ENCODE assay signal across 22 mouse cellular contexts in the genomic region with DNA sequence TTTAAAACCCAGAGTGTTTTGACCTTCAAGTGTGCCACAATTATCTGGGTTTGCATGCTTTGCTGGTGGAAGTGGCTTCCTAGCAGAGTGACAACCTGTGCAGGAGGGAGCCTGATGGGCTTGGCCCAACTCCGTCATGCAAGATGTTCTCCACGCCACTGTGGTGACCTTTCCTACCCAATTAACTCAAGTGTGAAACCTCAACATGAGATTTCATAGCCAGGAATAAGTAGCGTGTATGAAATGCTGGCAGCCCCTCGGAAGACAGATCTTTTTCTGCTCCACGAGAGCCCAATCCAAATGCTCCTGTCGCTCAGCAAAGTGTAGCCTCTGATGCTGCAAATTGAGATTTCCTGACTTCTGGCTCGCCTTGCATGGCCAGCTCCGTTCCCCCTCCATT. TPM values are rescaled to one million over a fixed set of nuclear protein-coding genes. Genes with fewer than 3 reads are reported as not detected.
DNase-seq lines count a peak whose midpoint lies in the region; ATAC-seq lines count a peak whose summit lies in the region.
"Had no signal": no experiment of that assay in that cellular context is flagged by ENCODE, and none has a peak within 500 bp of the region (broad histone marks: within the 10 kb centered on the region; RNA-seq: fewer than 3 reads in every experiment).

No protein-coding gene starts in this region.

- H3K4me3 ChIP-seq in hindbrain, embryonic 16.5 days (ENCODE audit: low read length) = no peak overlapping the region
- H3K4me3 ChIP-seq in hindbrain, embryonic 11.5 days (ENCODE audit: low read depth, low read length) = no peak overlapping the region
- no peak overlapping the region for H3K4me3 ChIP-seq in kidney, embryonic 15.5 days (replicated peaks)
- H3K4me3 ChIP-seq in midbrain, embryonic 14.5 days (replicated peaks; ENCODE audit: low read depth, low read length) = no peak overlapping the region
- no peak overlapping the region for H3K4me3 ChIP-seq in midbrain, embryonic 11.5 days (ENCODE audit: low read depth, low read length)
- H3K4me3 ChIP-seq: embryonic facial prominence, embryonic 15.5 days; erythroblast, embryonic 14.5 days; forebrain, embryonic 10.5 days; heart, embryonic 10.5 days had no signal

- no peak overlapping the region for H3K4me2 ChIP-seq in hindbrain, embryonic 16.5 days (ENCODE audit: low read length)
- H3K4me2 ChIP-seq in hindbrain, embryonic 11.5 days (replicated peaks; ENCODE audit: low read depth, low read length) = no peak overlapping the region
- H3K4me2 ChIP-seq in kidney, embryonic 15.5 days = no peak overlapping the region
- H3K4me2 ChIP-seq in midbrain, embryonic 14.5 days (ENCODE audit: low read length) = no peak overlapping the region
- no peak overlapping the region for H3K4me2 ChIP-seq in midbrain, embryonic 11.5 days
- H3K4me2 ChIP-seq: embryonic facial prominence, embryonic 15.5 days had no signal

- peak; percentile 57 to 69 for DNase-seq in cerebellum, postnatal 10 days
- no peak for DNase-seq in cerebellum, adult 11-12 months
- DNase-seq in hindbrain, embryonic 11.5 days (ENCODE audit: low spot score) = no peak
- DNase-seq in kidney, postnatal 4 days = no peak
- peak; percentile 21 for DNase-seq in midbrain, embryonic 14.5 days
- no peak for DNase-seq in midbrain, embryonic 11.5 days (ENCODE audit: low spot score, missing footprints)
- DNase-seq: adrenal gland, postnatal 10 days; B cell, adult 2 months; cerebellum, adult 11 months; cerebellum, adult 9-10 months; embryo, embryonic 11 days; heart, adult 18-20 months; heart, postnatal 10 days had no signal

- no peaks in the 10 kb centered on the region for H3K9me3 ChIP-seq in hindbrain, embryonic 16.5 days (ENCODE audit: control insufficient read depth, low read length)
- H3K9me3 ChIP-seq in hindbrain, embryonic 11.5 days (ENCODE audit: control insufficient read depth, low read length) = no peaks in the 10 kb centered on the region
- no peaks in the 10 kb centered on the region for H3K9me3 ChIP-seq in kidney, embryonic 15.5 days (replicated peaks)
- no peaks in the 10 kb centered on the region for H3K9me3 ChIP-seq in midbrain, embryonic 14.5 days (ENCODE audit: control insufficient read depth, low read length)
- H3K9me3 ChIP-seq in midbrain, embryonic 11.5 days (ENCODE audit: control insufficient read depth, low read length) = no peaks in the 10 kb centered on the region
- H3K9me3 ChIP-seq: embryonic facial prominence, embryonic 15.5 days; forebrain, embryonic 10.5 days; G1E; heart, embryonic 10.5 days had no signal

- H3K27me3 ChIP-seq in hindbrain, embryonic 16.5 days (replicated peaks; ENCODE audit: control insufficient read depth, insufficient read depth, low read length) = no peaks in the 10 kb centered on the region
- H3K27me3 ChIP-seq in hindbrain, embryonic 11.5 days (ENCODE audit: control insufficient read depth, insufficient read depth, low read length) = no peaks in the 10 kb centered on the region
- no peaks in the 10 kb centered on the region for H3K27me3 ChIP-seq in kidney, embryonic 15.5 days
- H3K27me3 ChIP-seq in midbrain, embryonic 14.5 days (ENCODE audit: control insufficient read depth, insufficient read depth, low read length) = no peaks in the 10 kb centered on the region
- H3K27me3 ChIP-seq in midbrain, embryonic 11.5 days (ENCODE audit: control insufficient read depth, insufficient read depth, low read length) = no peaks in the 10 kb centered on the region
- H3K27me3 ChIP-seq: embryonic facial prominence, embryonic 15.5 days had no signal

- no peak overlapping the region for H3K27ac ChIP-seq in hindbrain, embryonic 16.5 days (ENCODE audit: low read depth, low read length)
- no peak overlapping the region for H3K27ac ChIP-seq in hindbrain, embryonic 11.5 days (ENCODE audit: low read depth, low read length)
- 0 out of 2 replicates have a peak overlapping the region, but pooled peaks have one; percentile 32 for H3K27ac ChIP-seq in kidney, embryonic 15.5 days
- 0 out of 2 replicates have a peak overlapping the region, but pooled peaks have one; percentile 49 for H3K27ac ChIP-seq in midbrain, embryonic 14.5 days (replicated peaks; ENCODE audit: low read depth, low read length)
- H3K27ac ChIP-seq in midbrain, embryonic 11.5 days (ENCODE audit: low read depth, low read length) = no peak overlapping the region
- H3K27ac ChIP-seq: embryonic facial prominence, embryonic 15.5 days; forebrain, embryonic 10.5 days; heart, embryonic 10.5 days had no signal

- H3K36me3 ChIP-seq in hindbrain, embryonic 16.5 days (ENCODE audit: control insufficient read depth, insufficient read depth, low read length) = peaks cover 10% of the 10 kb centered on the region
- H3K36me3 ChIP-seq in hindbrain, embryonic 11.5 days (ENCODE audit: control insufficient read depth, insufficient read depth, low read length) = peaks cover 10% of the 10 kb centered on the region
- H3K36me3 ChIP-seq in kidney, embryonic 15.5 days = peaks cover 98% of the 10 kb centered on the region
- H3K36me3 ChIP-seq in midbrain, embryonic 14.5 days (ENCODE audit: control insufficient read depth, insufficient read depth, low read length) = peaks cover 66% of the 10 kb centered on the region
- peaks cover 32% of the 10 kb centered on the region for H3K36me3 ChIP-seq in midbrain, embryonic 11.5 days (ENCODE audit: control insufficient read depth, insufficient read depth, low read length)

- 76% methylated on average over 8 of the region's 8 CpGs for WGBS in hindbrain, embryonic 16.5 days
- WGBS in hindbrain, embryonic 11.5 days = 94% methylated on average over 8 of the region's 8 CpGs
- 81% methylated on average over 8 of the region's 8 CpGs for WGBS in kidney, embryonic 15.5 days
- 81% methylated on average over 8 of the region's 8 CpGs for WGBS in midbrain, embryonic 14.5 days
- whole genome bisulfite sequencing in midbrain, embryonic 11.5 days = 89% methylated on average over 8 of the region's 8 CpGs

- ATAC-seq in hindbrain, embryonic 16.5 days = peak; percentile 25; the same call in 1 of the 2 replicates
- ATAC-seq in hindbrain, embryonic 11.5 days (ENCODE audit: low FRiP score) = no peak
- ATAC-seq in kidney, embryonic 15.5 days (replicated peaks; ENCODE audit: low FRiP score) = no peak
- no peak for ATAC-seq in midbrain, embryonic 14.5 days (ENCODE audit: low FRiP score, low TSS enrichment)
- ATAC-seq in midbrain, embryonic 11.5 days (ENCODE audit: low FRiP score) = no peak
- ATAC-seq: CD4-positive, CD25-positive, alpha-beta regulatory T cell, adult 4 months; forebrain, embryonic 14.5 days had no signal

- no peak overlapping the region for H3K9ac ChIP-seq in hindbrain, embryonic 16.5 days (ENCODE audit: low read depth, low read length)
- H3K9ac ChIP-seq in hindbrain, embryonic 11.5 days (ENCODE audit: low read depth, low read length) = no peak overlapping the region
- H3K9ac ChIP-seq in kidney, embryonic 15.5 days = no peak overlapping the region
- no peak overlapping the region for H3K9ac ChIP-seq in midbrain, embryonic 14.5 days (replicated peaks; ENCODE audit: low read length)
- no peak overlapping the region for H3K9ac ChIP-seq in midbrain, embryonic 11.5 days (ENCODE audit: low read length)
- H3K9ac ChIP-seq: embryonic facial prominence, embryonic 15.5 days had no signal

- H3K4me1 ChIP-seq in hindbrain, embryonic 16.5 days (ENCODE audit: control insufficient read depth, insufficient read depth, low read depth, low read length) = peaks cover 2% of the 10 kb centered on the region; the same call in 1 of the 2 replicates
- no peaks in the 10 kb centered on the region for H3K4me1 ChIP-seq in hindbrain, embryonic 11.5 days (replicated peaks; ENCODE audit: control insufficient read depth, insufficient read depth, low read length)
- peaks cover 11% of the 10 kb centered on the region; the same call in 1 of the 2 replicates for H3K4me1 ChIP-seq in kidney, embryonic 15.5 days
- 0 out of 2 replicates have a peak, but pooled peaks cover 2% of the 10 kb centered on the region for H3K4me1 ChIP-seq in midbrain, embryonic 14.5 days (ENCODE audit: control insufficient read depth, insufficient read depth, low read length)
- H3K4me1 ChIP-seq in midbrain, embryonic 11.5 days (ENCODE audit: control insufficient read depth, insufficient read depth, low read length) = no peaks in the 10 kb centered on the region
- H3K4me1 ChIP-seq: embryonic facial prominence, embryonic 15.5 days; forebrain, embryonic 10.5 days; heart, embryonic 10.5 days had no signal

RNA-seq across cellular contexts. Expression of a gene that starts 19.1 kb away (rescaled TPM):
- polyA plus RNA-seq in hindbrain, embryonic 16.5 days (2015; fragmentation: Nextera tagmentation; extraction: Ambion mirVana) = 0.09 TPM in 1 of 2 replicates, not detected in the other
- polyA plus RNA-seq in hindbrain, embryonic 11.5 days (2014; fragmentation: Nextera tagmentation; extraction: Ambion mirVana) = 0.08 and 0.28 TPM in 2 replicates
- polyA plus RNA-seq in kidney, embryonic 15.5 days (2015; fragmentation: Nextera tagmentation; extraction: Ambion mirVana) = 0.08 TPM in 1 of 2 replicates, not detected in the other
- 0.13 TPM in 1 of 2 replicates, not detected in the other for polyA plus RNA-seq in midbrain, embryonic 14.5 days (2014; fragmentation: Nextera tagmentation; extraction: Ambion mirVana)
- 0.06 and 0.11 TPM in 2 replicates for polyA plus RNA-seq in midbrain, embryonic 11.5 days (2014; fragmentation: Nextera tagmentation; extraction: Ambion mirVana)
- polyA plus RNA-seq: erythroblast, embryonic 14.5 days; G1E; heart, embryonic 10.5 days had no signal

RNA-seq across cellular contexts. Expression of a gene that starts 54.5 kb away (rescaled TPM):
- polyA plus RNA-seq in hindbrain, embryonic 16.5 days (2015; fragmentation: Nextera tagmentation; extraction: Ambion mirVana) = 7.1 and 8.6 TPM in 2 replicates
- polyA plus RNA-seq in hindbrain, embryonic 11.5 days (2014; fragmentation: Nextera tagmentation; extraction: Ambion mirVana) = 0.74 and 0.91 TPM in 2 replicates
- polyA plus RNA-seq in kidney, embryonic 15.5 days (2015; fragmentation: Nextera tagmentation; extraction: Ambion mirVana) = 1.2 and 1.6 TPM in 2 replicates
- 14.8 and 18.8 TPM in 2 replicates for polyA plus RNA-seq in midbrain, embryonic 14.5 days (2014; fragmentation: Nextera tagmentation; extraction: Ambion mirVana)
- polyA plus RNA-seq in midbrain, embryonic 11.5 days (2014; fragmentation: Nextera tagmentation; extraction: Ambion mirVana) = 0.83 and 1.7 TPM in 2 replicates
- polyA plus RNA-seq: erythroblast, embryonic 14.5 days; G1E had no signal

Comparison
In these comparisons a context has a peak if more than half of its experiments do, and no peak if none do; other contexts are left out.
1. DNase-seq: peak in cerebellum, postnatal 10 days (2 of 2) and midbrain, embryonic 14.5 days (single experiment); none in cerebellum, adult 11-12 months (single experiment), hindbrain, embryonic 11.5 days (single experiment), kidney, postnatal 4 days (0 of 2) and midbrain, embryonic 11.5 days (single experiment).
2. H3K27ac ChIP-seq: peak in kidney, embryonic 15.5 days (single experiment) and midbrain, embryonic 14.5 days (single experiment); none in hindbrain, embryonic 16.5 days (single experiment), hindbrain, embryonic 11.5 days (single experiment) and midbrain, embryonic 11.5 days (single experiment).